Mouse (Mus musculus): ENCODE data around the gene Rexo1.
A peak's percentile ranks its signal among the peaks of the same experiment; 100 is the strongest.

Rexo1 gene

DNA sequence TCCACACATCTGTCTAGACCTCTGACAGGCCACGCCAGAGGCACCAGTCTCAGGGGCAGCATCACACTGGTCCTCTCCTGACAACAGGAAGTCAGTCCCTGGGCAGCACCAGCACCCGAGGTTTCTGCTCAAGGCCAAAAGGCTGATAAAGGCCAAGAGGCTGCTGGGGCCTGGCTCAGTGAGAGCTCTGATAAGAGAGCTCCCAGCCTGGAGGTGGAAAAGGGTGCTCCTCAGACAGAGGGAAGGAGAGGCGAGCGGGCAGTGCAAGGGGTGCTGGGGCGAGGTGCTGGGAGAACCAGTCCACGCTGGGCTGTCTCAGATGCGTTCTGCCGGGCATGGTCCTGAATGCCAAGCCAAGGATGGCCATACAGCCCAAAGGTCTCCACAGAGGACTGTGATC lies 7.8 kb downstream of the Rexo1 start:
- DNase-seq: no peak

DNA sequence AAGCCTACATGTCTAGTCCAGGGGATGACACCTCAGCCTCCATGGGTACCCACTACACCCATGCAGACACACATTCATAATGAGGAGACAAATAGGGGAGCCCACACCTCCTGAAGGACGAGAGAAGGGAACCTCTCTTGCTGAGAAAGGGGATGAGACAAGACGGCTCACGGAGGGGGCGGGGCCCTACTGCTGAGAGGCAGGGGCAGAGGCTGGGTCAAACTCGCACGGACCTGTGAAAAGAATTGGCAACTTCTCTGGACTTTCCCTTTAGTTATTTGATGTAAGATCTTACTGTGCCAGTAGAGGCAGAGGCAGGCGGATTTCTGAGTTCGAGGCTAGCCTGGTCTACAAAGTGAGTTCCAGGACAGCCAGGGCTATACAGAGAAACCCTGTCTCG lies 9.0 kb downstream of the Rexo1 start:
- no peak for DNase-seq

DNA sequence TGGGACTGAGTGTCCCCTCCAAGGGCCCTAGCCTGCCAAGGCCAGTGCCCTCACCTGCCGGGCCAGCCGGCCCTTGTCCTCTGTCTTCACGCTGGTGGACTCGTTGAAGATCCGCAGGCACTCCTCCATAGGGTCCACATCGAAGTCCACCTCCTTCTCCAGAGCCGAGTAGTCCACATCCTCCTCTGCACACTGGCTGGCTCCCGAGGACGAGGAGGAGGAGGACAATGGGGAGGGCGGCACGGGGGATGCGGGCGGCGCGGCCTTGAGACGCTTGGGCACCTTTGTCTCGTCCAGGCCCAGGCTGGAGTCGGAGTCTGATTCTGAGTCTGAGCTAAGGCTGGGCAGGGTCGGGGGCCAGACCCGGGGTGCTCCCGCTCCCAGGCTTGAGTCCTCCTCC lies 12.1 kb downstream of the Rexo1 start:
- DNase-seq: no peak

DNA sequence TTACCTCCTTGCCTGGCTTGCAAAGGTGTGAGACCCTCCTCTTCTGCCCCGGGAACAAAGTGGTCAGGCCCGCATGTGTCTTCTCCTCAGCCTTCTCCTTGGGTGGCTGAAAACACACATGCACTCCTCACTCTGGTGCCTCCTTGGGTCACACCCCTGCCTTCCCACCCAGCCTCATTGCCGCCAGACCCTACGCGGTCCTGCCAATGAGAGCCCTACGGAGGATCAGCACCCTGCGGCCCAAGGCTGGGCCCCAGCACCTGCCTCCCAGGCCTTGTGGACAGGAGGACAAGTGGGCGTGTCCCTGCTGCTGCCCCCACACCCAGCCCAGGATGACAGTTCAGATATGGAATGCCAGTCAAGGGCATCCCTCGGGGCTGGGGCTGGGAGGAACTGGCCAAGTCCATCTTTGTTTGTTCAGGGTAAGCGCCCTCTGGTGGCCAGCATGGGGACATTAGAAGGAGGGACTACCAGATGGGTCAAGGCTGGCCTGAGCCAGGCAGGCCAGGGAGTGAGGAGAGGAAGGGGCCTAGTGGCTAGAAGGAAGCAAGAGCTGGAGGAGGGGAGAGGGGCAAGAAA lies 12.8 kb downstream of the Rexo1 start:
- DNase-seq: peak; percentile 64

DNA sequence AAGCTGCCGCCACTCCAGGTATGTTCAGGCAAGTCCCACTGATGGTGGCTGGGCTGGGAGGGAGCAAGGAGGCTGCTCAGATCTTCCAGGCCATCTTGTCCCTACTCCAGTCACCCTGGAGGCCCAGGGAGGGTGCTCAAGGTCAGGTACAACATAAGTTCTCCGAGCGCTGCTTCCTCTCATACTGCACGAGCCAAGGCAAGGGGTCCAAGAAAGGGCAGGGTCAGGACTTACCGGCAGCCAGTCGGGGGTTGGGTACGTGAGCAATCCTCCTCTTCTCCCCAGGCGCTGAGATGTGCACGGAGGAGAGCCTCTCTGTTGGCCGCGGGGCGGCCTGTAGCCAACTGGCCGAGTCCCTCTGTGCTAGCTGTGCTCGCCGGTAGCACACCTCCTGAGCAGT lies 13.8 kb downstream of the Rexo1 start:
- DNase-seq: no peak

DNA sequence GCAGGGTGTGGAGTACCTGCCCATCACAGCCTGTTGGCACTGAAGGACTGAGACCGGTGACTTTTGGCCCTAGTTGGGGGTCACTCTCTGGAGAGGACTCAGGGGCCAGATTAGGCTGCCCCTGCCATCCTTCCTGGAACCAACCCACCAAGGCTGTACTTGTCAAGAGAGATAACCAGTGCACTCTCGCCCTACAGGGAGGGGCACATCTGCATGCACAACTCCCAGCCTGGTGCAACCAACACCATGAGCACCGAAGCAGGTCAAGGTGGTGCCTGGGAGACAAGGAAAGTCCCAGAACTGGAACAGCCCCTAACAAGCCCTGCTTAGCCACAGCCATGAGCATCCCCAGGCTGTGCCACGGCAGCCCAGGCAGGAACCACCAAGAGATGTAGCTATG lies 14.4 kb downstream of the Rexo1 start:
- DNase-seq: no peak

DNA sequence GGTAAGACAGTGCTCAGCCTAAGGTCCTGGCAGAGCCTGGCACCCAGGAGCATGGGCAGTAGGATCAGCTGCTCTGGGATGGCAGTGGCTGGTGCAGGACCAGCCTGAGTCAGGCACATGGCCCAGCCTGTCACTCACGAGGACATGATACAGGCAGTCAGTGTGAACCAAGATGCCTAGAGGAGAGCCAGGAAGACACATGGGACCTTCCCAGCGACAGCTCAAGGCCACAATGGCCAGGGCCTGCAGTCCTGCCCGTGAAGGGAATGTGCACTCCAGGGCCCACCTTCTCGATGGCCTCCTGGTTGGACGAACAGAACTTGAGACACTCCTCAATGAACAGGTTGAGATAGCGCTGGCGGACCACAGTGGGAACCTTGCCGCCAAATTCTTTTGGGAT lies 15.8 kb downstream of the Rexo1 start:
- no peak for DNase-seq

DNA sequence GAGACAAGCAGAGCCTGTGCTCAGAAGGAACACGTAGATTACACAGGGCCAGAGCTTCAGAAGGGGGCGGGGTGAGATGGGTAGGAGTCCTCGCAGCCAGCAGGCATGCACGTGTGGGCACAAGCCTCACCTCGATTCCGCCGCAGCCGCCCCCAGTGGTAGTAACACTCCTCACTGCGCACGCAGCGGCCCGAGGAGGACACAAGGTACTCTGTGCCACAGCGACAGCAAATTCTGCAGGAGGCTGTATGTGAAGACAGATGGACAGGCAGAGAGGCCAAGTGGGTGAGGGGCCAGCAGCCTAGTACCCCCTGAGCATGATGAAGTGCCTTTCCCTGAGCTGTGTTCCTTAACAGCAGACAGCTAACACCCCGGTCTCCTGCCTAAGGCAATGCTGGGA lies 17.5 kb downstream of the Rexo1 start:
- DNase-seq: no peak

DNA sequence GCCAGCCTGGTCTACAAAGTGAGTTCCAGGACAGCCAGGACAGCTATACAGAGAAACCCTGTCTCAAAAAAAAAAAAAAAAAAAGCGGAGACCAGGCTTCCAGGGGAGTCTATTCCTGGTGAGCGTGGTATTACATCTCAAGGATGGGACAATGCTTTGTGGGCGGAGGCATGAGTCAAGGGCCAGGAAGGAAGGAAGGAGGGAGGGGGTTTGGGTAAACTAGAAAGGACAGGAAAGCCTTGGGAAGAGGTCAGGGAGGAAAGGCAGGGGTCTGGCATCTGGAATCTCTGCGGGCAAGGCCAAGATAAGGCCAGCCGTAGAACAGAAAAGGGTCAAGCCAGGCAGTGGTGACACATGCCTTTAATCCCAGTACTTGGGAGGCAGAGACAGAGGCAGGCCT lies 21.9 kb downstream of the Rexo1 start:
- DNase-seq: no peak

DNA sequence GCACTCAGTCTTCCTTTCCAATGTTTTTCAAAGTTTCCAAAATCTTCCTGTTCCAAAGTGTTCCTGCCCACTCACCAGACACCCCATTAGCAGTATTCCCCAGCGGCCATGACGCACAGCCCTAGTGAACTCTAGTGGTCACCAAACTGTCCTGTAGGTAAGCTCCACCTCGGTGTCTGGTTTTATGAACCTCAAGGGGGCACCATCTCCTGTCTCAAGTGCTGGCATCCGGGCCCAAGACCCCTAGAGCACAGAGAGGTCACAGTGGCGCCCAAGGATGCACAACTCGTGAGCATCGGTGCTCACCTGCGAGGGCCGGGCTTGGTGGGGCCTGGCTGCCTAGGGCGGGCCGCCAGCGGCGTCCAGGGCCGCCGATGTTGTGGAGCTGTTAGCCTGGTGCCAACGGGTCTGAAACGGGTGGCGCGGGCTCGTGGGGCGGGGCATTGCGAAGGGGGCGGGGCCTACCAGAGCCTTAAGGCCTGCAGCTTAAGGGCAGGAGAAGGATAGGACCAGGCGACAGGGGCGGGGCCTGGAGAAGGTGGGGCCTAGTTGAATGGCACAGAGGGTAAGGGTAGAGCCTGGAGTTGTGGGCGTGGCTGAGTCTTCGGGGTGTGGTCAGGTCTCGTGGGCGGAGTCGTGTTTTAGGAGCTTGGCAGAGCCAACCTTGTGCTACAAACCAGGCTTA lies 22.5 kb downstream of the Rexo1 start, which contains the start of gene Atp8b3:
Atp8b3 (minus strand) TSS at position 415 of the 685 bp plus-strand sequence.
- peak; percentile 95 for DNase-seq

DNA sequence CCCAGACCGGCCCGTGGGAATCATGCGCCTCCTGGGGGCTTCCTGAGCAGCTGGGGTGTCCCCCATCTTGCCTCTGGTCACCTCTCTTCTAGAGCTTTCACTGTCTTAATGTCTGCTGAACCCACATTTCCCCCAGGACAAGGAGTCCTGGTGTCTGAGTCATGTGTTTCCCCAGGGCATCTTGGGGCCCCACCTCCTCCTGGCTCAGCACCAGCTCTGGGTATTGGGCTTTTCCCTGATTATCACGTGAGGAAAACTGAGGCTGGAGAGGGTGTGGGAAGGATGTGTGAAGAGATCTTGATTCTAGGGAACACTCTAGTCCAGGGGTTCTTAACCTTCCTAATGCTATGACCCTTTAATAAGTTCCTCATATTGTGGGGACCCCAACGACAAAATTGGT lies 23.2 kb downstream of the Rexo1 start:
- DNase-seq: no peak

DNA sequence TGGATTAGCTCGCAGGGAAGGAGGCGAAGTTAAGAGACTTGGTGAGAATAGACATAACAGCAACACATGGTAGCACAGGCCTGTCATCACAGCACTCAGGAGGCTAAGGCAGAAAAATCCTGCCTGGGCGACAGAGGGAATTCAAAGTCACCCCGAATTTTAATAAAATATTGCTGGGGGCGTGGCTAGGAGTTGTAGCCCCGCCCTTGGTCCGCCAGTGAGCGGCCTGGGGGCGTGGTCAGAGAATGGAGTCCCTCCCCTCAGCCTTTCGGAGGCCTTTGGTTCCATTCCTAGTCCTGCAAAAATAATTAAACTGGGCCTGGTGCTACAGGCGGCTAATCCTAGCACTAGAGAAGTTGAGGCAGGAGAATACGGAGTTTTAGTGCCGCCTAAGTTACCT lies 25.6 kb downstream of the Rexo1 start:
- peak; percentile 48 for DNase-seq

DNA sequence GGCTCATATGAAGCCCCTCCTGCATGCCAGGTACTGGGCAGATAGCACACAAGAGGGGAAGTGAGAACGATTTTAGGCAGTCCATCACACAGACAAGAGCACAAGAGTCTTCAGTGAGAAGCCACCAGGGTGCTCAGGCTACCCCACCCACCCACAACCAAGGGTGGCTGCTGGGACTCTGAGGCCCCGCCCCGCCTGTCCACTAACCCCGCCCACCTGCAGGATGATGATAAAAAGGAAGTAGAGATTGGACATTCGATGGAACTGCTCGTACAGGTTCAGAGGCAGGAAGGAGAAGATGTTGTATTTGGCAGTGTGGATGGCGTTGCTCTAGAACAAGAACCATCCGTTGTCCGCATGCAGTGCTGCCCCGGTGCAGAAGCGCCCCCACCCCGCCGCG lies 26.3 kb downstream of the Rexo1 start:
- peak; percentile 60 for DNase-seq

DNA sequence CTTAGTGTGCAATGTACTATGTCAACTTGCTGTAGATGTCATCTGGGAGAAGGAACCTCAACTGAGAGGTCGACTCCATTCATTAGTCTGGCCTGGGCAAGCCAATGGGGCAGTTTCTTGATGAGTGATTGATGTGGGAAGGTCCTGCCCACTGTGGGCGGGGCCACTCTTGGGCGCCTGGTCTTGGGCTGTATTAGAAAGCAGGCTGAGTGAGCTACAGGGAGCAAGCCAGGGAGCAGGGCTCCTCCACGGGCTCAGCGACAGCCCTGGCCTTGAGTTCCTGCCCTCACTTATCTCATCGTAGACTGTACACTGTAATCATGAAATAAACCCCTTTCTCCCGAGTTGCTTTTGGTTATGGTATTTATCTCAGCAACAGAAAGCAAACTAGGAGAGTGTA lies 27.7 kb downstream of the Rexo1 start:
- no peak for DNase-seq

DNA sequence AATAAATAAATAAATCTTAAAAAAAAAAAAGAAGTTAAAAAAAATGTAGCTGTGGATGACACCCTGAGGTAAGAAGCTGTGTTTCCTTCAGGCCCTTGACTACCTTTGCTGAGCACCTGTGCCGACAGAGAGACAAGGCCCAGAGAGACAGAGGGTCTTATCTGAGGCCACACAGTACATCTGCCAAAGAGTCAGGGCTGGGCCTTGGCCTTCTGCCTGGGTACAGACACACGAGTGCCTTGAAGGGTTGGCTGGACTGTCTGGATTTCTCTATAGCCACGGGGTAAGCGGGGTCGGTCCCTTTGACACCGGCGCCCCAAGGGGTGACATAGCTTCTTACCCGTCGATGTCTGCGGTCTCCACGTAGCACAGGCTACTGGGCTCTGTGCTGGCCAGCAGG lies 28.6 kb downstream of the Rexo1 start:
- no peak for DNase-seq

DNA sequence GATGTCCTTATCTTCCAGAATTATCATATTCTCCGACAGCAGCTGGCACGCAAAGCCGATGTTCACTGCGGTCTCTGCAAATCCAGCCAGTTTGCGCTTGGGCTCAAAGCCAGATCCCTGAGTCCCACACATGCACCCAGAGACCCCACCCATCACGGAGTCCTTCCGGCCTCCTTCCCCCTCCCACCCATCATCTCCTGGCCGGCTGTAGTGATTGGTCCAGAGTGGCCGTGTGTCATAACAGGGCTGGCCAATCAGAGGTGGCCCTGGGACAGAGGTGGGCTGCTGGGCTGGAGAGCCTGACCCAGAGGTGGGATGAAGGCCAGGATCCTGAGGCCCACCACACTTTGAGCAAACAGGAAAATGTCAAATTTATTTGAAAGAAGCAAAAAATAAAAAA lies 35.2 kb downstream of the Rexo1 start:
- DNase-seq: no peak

DNA sequence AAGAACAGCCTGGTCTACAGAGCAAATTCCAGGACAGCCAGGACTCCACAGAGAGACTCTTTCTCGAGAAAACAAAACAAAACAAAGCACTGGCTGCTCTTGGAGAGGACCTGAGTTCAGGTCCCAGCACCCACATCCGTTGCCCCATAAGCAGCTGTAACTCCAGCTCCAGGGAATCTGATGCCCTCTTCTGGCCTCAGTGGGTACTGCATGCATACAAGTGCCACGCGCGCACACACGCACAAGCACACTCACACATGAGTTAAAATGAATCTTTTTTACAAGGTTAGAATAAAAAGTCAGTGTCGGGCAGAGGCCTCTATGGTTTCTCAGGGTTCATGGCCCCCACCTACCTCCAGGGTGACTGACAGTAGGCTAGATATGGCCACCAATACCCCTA lies 38.1 kb downstream of the Rexo1 start:
- DNase-seq: peak; percentile 55

DNA sequence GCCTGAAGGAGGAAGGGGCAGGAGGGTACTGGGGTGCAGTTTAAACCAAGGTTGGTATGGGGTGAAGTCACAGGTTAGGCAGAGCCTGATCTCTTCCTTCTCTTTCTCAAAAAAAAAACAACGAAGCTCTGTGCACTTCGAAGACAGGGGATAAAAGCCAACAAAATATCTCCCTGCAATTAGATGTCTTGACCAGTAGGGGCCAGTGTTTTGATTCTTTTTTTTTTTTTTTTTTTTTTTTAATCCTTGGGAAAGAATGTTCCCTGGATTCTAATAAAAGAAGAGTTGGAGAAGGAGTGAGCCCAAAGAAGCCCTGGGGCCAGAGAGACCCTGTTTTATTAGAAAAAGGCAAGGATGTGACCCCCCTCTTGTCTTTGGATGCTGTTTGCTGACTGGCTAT lies 42.1 kb downstream of the Rexo1 start:
- no peak for DNase-seq

DNA sequence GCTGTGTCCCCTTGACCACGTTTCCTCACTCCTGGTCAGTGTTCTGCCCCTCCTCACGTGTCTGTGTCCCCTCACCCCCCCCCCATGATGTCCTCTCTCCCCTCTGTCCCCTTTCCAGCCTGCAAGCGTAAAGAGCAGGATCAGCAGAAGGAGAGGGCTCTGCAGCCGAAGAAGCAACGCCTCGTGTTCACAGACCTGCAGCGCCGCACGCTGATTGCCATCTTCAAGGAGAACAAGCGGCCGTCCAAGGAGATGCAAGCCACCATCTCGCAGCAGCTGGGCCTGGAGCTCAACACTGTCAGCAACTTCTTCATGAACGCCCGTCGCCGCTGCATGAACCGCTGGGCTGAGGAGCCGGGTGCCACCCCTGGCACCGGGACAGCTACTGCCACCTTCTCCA lies 47.6 kb downstream of the Rexo1 start:
- no peak for DNase-seq

DNA sequence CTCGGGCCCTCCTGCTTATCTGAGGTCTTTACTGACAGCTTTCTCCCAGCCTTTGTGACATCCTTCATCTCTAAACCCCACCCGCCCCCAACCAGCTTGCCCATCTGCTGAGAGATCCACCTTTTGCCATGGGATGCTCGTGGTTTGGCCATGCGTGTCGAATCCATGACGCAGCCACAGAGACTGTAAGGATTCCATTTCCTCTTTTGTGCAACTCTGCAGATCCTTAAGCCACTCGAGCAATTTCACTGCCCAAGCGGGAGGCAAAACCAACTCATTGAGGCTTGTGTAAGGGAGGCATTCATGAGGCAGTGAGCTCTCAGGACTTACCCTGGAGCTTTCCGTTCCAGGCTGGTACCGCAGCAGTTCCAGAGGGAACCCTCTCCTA lies 51.1 kb downstream of the Rexo1 start:
- DNase-seq: no peak

DNA sequence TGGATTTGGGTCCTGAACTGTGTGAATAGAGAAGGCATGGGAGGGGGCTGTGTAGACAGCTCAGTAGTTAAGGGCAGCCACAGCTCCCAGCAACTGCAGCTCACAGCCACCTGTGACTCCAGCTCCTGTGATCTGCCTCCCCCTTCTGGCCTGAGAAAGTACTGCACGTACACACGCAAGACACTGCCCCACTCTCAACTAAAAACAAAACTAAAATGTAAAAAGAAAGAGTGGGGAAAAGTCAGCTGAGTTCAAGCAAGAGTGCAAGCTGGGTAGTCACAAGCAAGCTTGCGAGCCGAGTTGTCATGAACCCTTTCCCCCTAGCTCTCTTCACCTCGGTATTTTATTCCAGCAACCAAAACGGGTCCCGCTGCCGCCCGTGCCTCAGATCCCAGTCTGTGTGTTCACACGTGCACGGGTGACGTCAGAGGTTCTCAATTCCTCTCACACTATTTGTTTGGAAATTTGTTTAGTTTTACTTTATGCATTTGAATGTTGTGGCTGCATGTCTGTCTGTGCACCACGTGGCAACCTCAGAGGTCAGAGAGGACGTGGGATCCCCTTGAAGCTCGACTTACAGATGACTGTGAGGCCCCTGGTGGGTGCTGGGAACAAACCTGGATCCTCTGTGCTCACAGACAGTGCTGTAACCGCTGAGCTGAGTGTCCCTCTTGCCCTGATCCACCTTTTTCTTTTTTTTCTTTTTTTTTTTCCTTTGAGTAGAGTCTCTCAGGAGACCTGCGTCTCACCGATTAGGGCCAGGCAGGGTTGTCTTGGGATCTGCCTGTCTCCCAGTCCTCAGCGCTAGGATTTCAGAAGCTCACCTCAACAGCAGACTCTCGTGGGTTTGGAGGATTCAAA lies 51.7 kb downstream of the Rexo1 start:
- DNase-seq: peak; percentile 93

DNA sequence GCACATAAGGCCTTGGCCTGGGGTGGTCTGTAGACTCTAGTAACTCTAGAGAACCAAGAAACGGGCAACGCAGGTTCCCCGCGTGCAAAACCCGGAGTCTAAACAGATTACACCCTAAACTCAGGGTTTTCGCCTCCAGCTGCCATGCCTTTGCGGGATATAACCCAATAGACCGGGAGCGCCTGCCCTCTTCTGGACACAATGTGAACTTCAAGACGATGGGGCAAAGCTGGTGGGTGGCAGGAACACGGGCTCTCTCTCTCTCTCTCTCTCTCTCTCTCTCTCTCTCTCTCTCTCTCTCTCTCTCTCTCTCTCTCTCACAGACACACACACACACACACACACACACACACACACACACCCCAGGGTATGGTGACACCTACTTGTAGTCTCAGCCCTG lies 55.1 kb downstream of the Rexo1 start:
- DNase-seq: peak; percentile 87

DNA sequence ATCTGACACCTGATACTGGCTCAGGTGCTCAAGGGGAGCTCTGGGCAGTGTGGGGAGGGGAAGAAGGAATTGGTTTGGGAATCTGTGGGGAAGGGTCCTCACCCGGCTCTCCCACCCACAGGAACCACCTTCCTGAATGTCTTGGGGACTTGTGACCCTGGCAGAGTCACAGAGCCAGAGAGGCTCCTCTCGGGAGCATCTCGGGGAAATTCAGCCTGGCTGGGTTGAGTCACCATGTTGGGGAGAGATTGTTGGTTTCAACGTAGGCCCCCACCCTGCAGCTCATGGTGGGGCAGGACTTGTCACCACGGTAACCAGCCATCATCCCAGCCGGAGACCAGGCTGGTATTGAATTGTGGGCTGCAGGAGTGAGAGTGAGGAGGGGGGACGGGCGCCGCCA lies 56.6 kb downstream of the Rexo1 start:
- no peak for DNase-seq

DNA sequence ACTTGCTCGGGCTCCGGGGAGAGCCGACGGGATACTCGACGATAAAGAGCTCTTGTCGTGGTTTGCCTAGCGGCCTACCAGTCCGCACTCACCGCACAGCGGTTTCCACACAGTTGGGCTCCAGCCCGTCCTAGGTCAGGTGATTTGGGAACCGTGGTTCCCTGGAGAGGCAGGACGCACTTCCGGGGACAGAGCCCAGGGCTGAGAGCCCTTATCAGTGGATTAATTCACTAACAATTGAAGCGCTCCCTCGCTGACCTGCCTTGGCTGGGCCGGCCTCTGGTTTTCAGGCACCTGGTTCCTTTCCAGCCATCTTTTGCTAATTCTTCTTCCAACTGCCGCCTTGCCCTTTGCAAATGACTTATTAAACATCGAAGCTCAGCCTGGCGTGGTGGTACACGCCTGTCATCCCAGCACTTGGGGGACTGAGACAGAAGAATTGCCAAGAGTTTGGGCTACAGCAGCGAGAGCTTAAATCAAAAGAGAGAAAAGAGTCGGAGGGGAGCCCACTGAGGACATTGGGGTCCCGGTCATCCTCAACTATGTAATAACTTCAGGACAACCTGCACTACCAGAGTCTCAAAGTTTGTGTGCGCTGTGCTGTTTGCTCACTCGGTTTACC lies 57.6 kb downstream of the Rexo1 start:
- DNase-seq: no peak
